Mouse (Mus musculus): Measurements from ENCODE around the gene Birc6.

- no peak for TF ChIP-seq POLR2A (IDR thresholded peaks at IDR 0.05; ENCODE audit: borderline replicate concordance, insufficient read depth, low read length)
- TF ChIP-seq CTCF (IDR thresholded peaks at IDR 0.05; ENCODE audit: borderline replicate concordance, insufficient read depth, low read depth, low read length): no peak
Measured at GRCm38 (mm10) chr17:74529533-74529824, 1.4 kb downstream of the Birc6 start.
